Mouse (Mus musculus) heart, postnatal 0 days (tissue): ENCODE data around the gene Farp1.

ENCODE experiments used
- CTCF ChIP-seq: IDR thresholded peaks from 2 replicates; pipeline ENCODE4 v1.5.1; 2016; ENCODE audit warnings: antibody characterized with exemption, control low read depth, low read depth
- EP300 ChIP-seq: IDR thresholded peaks from 2 replicates; pipeline ENCODE4 v1.6.1; 2016; ENCODE audit warnings: antibody characterized with exemption, low read depth

GRCm38 (mm10) chr14:120989126-120989525 lies 45.9 kb upstream of the Farp1 start:
- no peak for TF ChIP-seq EP300
- TF ChIP-seq CTCF, result no peak
